33 mouse cellular contexts compared by ENCODE assay signal in the genomic region with DNA sequence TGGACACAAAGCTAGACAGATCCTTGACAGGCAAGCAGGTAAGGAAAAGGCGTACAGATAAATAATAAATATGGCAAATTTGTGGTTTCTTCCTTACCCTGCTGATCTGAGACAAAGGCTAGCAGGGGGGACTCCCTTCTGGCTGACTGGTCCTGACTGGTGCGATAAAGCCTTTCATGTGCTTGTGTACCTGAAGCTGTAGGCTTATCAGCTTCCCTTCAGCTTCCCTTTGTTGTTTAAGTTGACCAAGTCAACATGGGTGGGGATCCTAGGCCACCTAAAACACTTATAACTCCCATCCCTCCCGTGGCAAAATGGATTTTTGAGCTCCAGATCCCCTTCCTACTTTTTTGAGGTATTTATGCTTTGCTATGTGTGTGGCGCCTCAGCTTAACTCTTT. TPM values are rescaled to one million over a fixed set of nuclear protein-coding genes. Genes with fewer than 3 reads are reported as not detected.
DNase-seq lines count a peak whose midpoint lies in the region; ATAC-seq and TF ChIP-seq lines count a peak whose summit lies in the region.
"Had no signal": no experiment of that assay in that cellular context is flagged by ENCODE, and none has a peak within 500 bp of the region (broad histone marks: within the 10 kb centered on the region; RNA-seq: fewer than 3 reads in every experiment).

No protein-coding gene starts in this region.

- no peak overlapping the region for H3K4me2 ChIP-seq in liver, embryonic 16.5 days (ENCODE audit: low read depth, low read length)
- no peak overlapping the region for H3K4me2 ChIP-seq in stomach, postnatal 0 days (replicated peaks; ENCODE audit: low read depth)
- H3K4me2 ChIP-seq: embryonic facial prominence, embryonic 12.5 days; forebrain, embryonic 13.5 days; heart, embryonic 13.5 days; hindbrain, embryonic 15.5 days; intestine, embryonic 15.5 days; limb, embryonic 15.5 days; neural tube, embryonic 13.5 days had no signal

- H3K4me3 ChIP-seq in heart, embryonic 10.5 days: no peak overlapping the region
- H3K4me3 ChIP-seq in liver, embryonic 16.5 days (ENCODE audit: low read depth, low read length): no peak overlapping the region
- no peak overlapping the region for H3K4me3 ChIP-seq in stomach, postnatal 0 days (ENCODE audit: low read depth, low read length)
- H3K4me3 ChIP-seq: embryonic facial prominence, embryonic 12.5 days; forebrain, embryonic 13.5 days; gastrocnemius, adult 2 months; heart, embryonic 13.5 days; hindbrain, embryonic 15.5 days; intestine, embryonic 15.5 days; limb, embryonic 15.5 days; midbrain, embryonic 10.5 days; myocyte; neural tube, embryonic 13.5 days had no signal

- H3K9me3 ChIP-seq in heart, embryonic 10.5 days: no peaks in the 10 kb centered on the region
- H3K9me3 ChIP-seq in liver, embryonic 16.5 days (replicated peaks; ENCODE audit: control insufficient read depth, low read length): no peaks in the 10 kb centered on the region
- no peaks in the 10 kb centered on the region for H3K9me3 ChIP-seq in stomach, postnatal 0 days (ENCODE audit: control insufficient read depth, low read length)
- H3K9me3 ChIP-seq: embryonic facial prominence, embryonic 12.5 days; forebrain, embryonic 13.5 days; heart, embryonic 13.5 days; hindbrain, embryonic 15.5 days; intestine, embryonic 15.5 days; limb, embryonic 15.5 days; midbrain, embryonic 10.5 days; neural tube, embryonic 13.5 days had no signal

- peak; percentile 75 for DNase-seq in heart, embryonic 10.5 days (ENCODE audit: low spot score)
- no peak for DNase-seq in heart, postnatal 14 days
- peak; percentile 49 for DNase-seq in liver
- peak; percentile 17 for DNase-seq in stomach, postnatal 0 days (ENCODE audit: low spot score)
- no peak for DNase-seq in left cerebral cortex, adult 11 months (ENCODE audit: low spot score)
- DNase-seq in kidney, postnatal 25 days: no peak
- DNase-seq in layer of hippocampus, adult 9-10 months (ENCODE audit: low spot score): no peak
- DNase-seq: adrenal gland, adult 8-10 months; cerebellum, adult 2 months; cerebellum, postnatal 25 days; gastrocnemius, adult 2 months; kidney, postnatal 36 days; left cerebral cortex, postnatal 4 days; lung, postnatal 4 days had no signal

- H3K36me3 ChIP-seq in heart, embryonic 10.5 days: no peaks in the 10 kb centered on the region
- no peaks in the 10 kb centered on the region for H3K36me3 ChIP-seq in liver, embryonic 16.5 days (ENCODE audit: control insufficient read depth, insufficient read depth)
- H3K36me3 ChIP-seq in stomach, postnatal 0 days (ENCODE audit: control insufficient read depth, insufficient read depth, low read length): no peaks in the 10 kb centered on the region
- H3K36me3 ChIP-seq: embryonic facial prominence, embryonic 12.5 days; heart, embryonic 13.5 days; hindbrain, embryonic 15.5 days; intestine, embryonic 15.5 days; limb, embryonic 15.5 days; midbrain, embryonic 10.5 days; neural tube, embryonic 13.5 days had no signal

- peak; percentile 74 for ATAC-seq in liver, embryonic 16.5 days (ENCODE audit: low read depth)
- ATAC-seq in stomach, postnatal 0 days (ENCODE audit: low FRiP score, low TSS enrichment): peak; percentile 68; the same call in 1 of the 2 replicates
- ATAC-seq: CD4-positive, CD25-positive, alpha-beta regulatory T cell, adult 4 months; forebrain, embryonic 13.5 days; intestine, embryonic 15.5 days; midbrain, embryonic 16.5 days had no signal

- no peak for TF ChIP-seq EP300 in stomach, postnatal 0 days (optimal IDR thresholded peaks at IDR 0.05)

- H3K27ac ChIP-seq in heart, embryonic 10.5 days: no peak overlapping the region
- no peak overlapping the region for H3K27ac ChIP-seq in liver, embryonic 16.5 days (ENCODE audit: low read length)
- H3K27ac ChIP-seq in stomach, postnatal 0 days (replicated peaks): no peak overlapping the region
- H3K27ac ChIP-seq: embryonic facial prominence, embryonic 12.5 days; forebrain, embryonic 13.5 days; gastrocnemius, adult 2 months; heart, embryonic 13.5 days; hindbrain, embryonic 15.5 days; intestine, embryonic 15.5 days; limb, embryonic 15.5 days; midbrain, embryonic 10.5 days; neural tube, embryonic 13.5 days had no signal

- H3K4me1 ChIP-seq in heart, embryonic 10.5 days: no peaks in the 10 kb centered on the region
- peaks cover 18% of the 10 kb centered on the region for H3K4me1 ChIP-seq in liver, embryonic 16.5 days (ENCODE audit: control insufficient read depth, low read depth, low read length)
- no peaks in the 10 kb centered on the region for H3K4me1 ChIP-seq in stomach, postnatal 0 days (replicated peaks; ENCODE audit: control insufficient read depth, insufficient read depth)
- H3K4me1 ChIP-seq: embryonic facial prominence, embryonic 12.5 days; forebrain, embryonic 13.5 days; heart, embryonic 13.5 days; hindbrain, embryonic 15.5 days; intestine, embryonic 15.5 days; limb, embryonic 15.5 days; midbrain, embryonic 10.5 days; neural tube, embryonic 13.5 days had no signal

- H3K9ac ChIP-seq in liver, embryonic 16.5 days (ENCODE audit: low read depth, low read length): no peak overlapping the region
- H3K9ac ChIP-seq in stomach, postnatal 0 days (ENCODE audit: low read length): no peak overlapping the region
- H3K9ac ChIP-seq: embryonic facial prominence, embryonic 12.5 days; forebrain, embryonic 13.5 days; heart, embryonic 13.5 days; hindbrain, embryonic 15.5 days; intestine, embryonic 15.5 days; limb, embryonic 15.5 days; neural tube, embryonic 13.5 days had no signal

- no peak for TF ChIP-seq CTCF in stomach, postnatal 0 days (IDR thresholded peaks at IDR 0.05; ENCODE audit: low read depth)

- WGBS in heart, embryonic 10.5 days: 69% methylated on average over 4 of the region's 4 CpGs
- WGBS in liver, embryonic 16.5 days (ENCODE audit: insufficient replicate concordance): 26% methylated on average over 4 of the region's 4 CpGs
- WGBS in stomach, postnatal 0 days: 55% methylated on average over 4 of the region's 4 CpGs

- intact Hi-C loops in heart, postnatal 14 days (cut with DNase I): no loop called here

- H3K27me3 ChIP-seq in heart, embryonic 10.5 days (ENCODE audit: insufficient read depth, poor library complexity, severe bottlenecking): no peaks in the 10 kb centered on the region
- no peaks in the 10 kb centered on the region for H3K27me3 ChIP-seq in liver, embryonic 16.5 days (ENCODE audit: control insufficient read depth, insufficient read depth, low read depth, low read length)
- H3K27me3 ChIP-seq in stomach, postnatal 0 days (ENCODE audit: control insufficient read depth, insufficient read depth, low read length): no peaks in the 10 kb centered on the region
- H3K27me3 ChIP-seq: embryonic facial prominence, embryonic 12.5 days; forebrain, embryonic 13.5 days; heart, embryonic 13.5 days; hindbrain, embryonic 15.5 days; intestine, embryonic 15.5 days; limb, embryonic 15.5 days; neural tube, embryonic 13.5 days had no signal

RNA-seq across cellular contexts. Expression of gene Ccr1l1, which starts 3.7 kb away (rescaled TPM):
- polyA plus RNA-seq in heart, embryonic 10.5 days (2016; fragmentation: Nextera tagmentation; extraction: Ambion mirVana): 0.12 TPM in 1 of 2 replicates, not detected in the other
- not detected for total RNA-seq in heart, postnatal 14 days (2021)
- polyA plus RNA-seq in liver, embryonic 16.5 days (2015; fragmentation: Nextera tagmentation; extraction: Ambion mirVana): 0.07 TPM in 1 of 2 replicates, not detected in the other
- polyA plus RNA-seq in stomach, postnatal 0 days (2015; fragmentation: Nextera tagmentation; extraction: Ambion mirVana): not detected in 2 replicates
- total RNA-seq: adrenal gland, adult 8-10 months; gastrocnemius, adult 2 months; gastrocnemius, postnatal 4 days; hematopoietic stem cell, adult 5-6 weeks; layer of hippocampus, postnatal 10 days; left cerebral cortex, adult 8-10 months; left cerebral cortex, postnatal 4 days had no signal
- polyA plus RNA-seq: CD4-positive, CD25-positive, alpha-beta regulatory T cell, adult 4 months; cerebellum, adult 2 months; embryonic facial prominence, embryonic 12.5 days; forebrain, embryonic 13.5 days; frontal cortex, adult 2 months; heart, embryonic 13.5 days; hindbrain, embryonic 15.5 days; intestine, embryonic 15.5 days; kidney, embryonic 14.5 days; limb, embryonic 15.5 days; lung, embryonic 16.5 days; midbrain, embryonic 10.5 days; midbrain, embryonic 16.5 days; myocyte; neural tube, embryonic 13.5 days had no signal

RNA-seq across cellular contexts. Expression of gene Ccr1, which starts 13.4 kb away (rescaled TPM):
- polyA plus RNA-seq in heart, embryonic 10.5 days (2016; fragmentation: Nextera tagmentation; extraction: Ambion mirVana): 0.07 and 0.35 TPM in 2 replicates
- total RNA-seq in heart, postnatal 14 days (2021): 1 to 10 TPM; 1.2 to 1.6 TPM
- polyA plus RNA-seq in liver, embryonic 16.5 days (2015; fragmentation: Nextera tagmentation; extraction: Ambion mirVana): 2.9 and 3.5 TPM in 2 replicates
- polyA plus RNA-seq in stomach, postnatal 0 days (2015; fragmentation: Nextera tagmentation; extraction: Ambion mirVana): 3.9 TPM in 2 replicates
- polyA plus RNA-seq: myocyte had no signal

RNA-seq across cellular contexts. Expression of gene Ccr3, which starts 39.9 kb away (rescaled TPM):
- 0.06 TPM in 1 of 2 replicates, not detected in the other for polyA plus RNA-seq in heart, embryonic 10.5 days (2016; fragmentation: Nextera tagmentation; extraction: Ambion mirVana)
- total RNA-seq in heart, postnatal 14 days (2021): not detected
- 0.14 and 0.18 TPM in 2 replicates for polyA plus RNA-seq in liver, embryonic 16.5 days (2015; fragmentation: Nextera tagmentation; extraction: Ambion mirVana)
- polyA plus RNA-seq in stomach, postnatal 0 days (2015; fragmentation: Nextera tagmentation; extraction: Ambion mirVana): 0.02 and 0.04 TPM in 2 replicates
- total RNA-seq: adrenal gland, adult 8-10 months; gastrocnemius, adult 2 months; gastrocnemius, postnatal 4 days; layer of hippocampus, postnatal 10 days; left cerebral cortex, adult 8-10 months; left cerebral cortex, postnatal 4 days had no signal
- polyA plus RNA-seq: cerebellum, adult 2 months; embryonic facial prominence, embryonic 12.5 days; forebrain, embryonic 13.5 days; hindbrain, embryonic 15.5 days; kidney, embryonic 14.5 days; limb, embryonic 15.5 days; midbrain, embryonic 10.5 days; midbrain, embryonic 16.5 days; myocyte; neural tube, embryonic 13.5 days had no signal

Comparison
In these comparisons a context has a peak if more than half of its experiments do, and no peak if none do; other contexts are left out.
1. DNase-seq: peak in heart, embryonic 10.5 days (single experiment), liver (single experiment) and stomach, postnatal 0 days (single experiment); none in heart, postnatal 14 days (0 of 2), left cerebral cortex, adult 11 months (single experiment), kidney, postnatal 25 days (0 of 2) and layer of hippocampus, adult 9-10 months (single experiment).